Mouse (Mus musculus) layer of hippocampus, adult 18-20 months (tissue): ENCODE results near the gene Sema4d. TPM values are rescaled to one million over a fixed set of nuclear protein-coding genes. Genes with fewer than 3 reads are reported as not detected.

Experiments
- DNase-seq, 2 experiments: peaks; one replicate each; pipeline ENCODE4 v3.0.0; 2022; ENCODE audit warnings: low spot score in 2 of 2
- total RNA-seq, 2 experiments: library from RNA; stranded (reverse); gene quantifications; 2 replicates each; pipeline ENCODE4 v1.2.3; 2021

Gene Sema4d
- total RNA-seq, 2 experiments from 2014 or later, result 78.8 to 79.1 TPM

DNA sequence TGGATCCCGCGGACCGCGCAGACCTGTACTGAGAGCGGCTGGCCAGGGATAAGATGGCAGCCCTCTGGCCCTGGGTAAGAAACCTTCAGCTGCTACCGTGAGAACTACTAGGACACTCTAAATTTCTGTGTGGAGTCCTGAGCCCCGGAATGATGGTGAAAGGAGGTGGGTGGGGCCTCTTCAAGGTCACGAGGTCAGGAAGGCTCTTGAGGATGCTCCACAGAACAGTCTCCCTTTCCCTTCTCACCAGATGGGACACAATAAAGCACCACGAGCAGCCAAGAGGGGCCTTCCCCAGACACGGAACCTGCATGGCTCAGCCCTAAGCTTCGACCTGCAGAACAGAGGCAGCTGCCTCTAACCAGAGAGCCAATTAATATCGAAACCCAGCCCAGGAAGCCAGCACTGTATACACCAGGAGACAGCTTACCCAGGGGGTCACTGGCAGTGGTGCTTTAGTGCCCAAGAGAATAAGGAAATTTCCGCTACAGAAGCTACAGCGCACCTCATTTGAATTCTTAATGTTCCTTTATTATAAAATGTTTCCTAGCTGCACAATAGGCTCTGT, 61.4 kb downstream of the Sema4d start:
- no peak for DNase-seq

DNA sequence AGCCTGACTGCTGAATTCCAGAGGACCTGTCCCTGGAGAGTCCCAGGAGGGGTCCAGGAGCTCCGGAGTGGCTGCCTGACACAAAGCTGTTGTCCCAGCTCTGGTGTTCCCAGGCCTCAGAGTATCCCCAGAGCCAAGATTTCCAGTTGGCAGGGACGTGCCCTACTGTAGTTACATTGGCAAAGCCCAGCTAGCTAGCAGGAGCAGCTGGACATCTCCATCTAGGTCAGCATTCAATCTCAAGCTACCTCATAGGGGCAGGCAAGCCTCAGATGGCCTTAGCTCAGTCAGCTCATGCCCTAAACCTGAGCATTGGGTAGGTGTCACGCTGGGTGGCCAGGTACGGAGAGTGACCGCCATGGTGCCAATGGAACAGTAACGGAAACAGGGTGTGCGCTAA, 62.1 kb downstream of the Sema4d start:
- DNase-seq, result no peak

DNA sequence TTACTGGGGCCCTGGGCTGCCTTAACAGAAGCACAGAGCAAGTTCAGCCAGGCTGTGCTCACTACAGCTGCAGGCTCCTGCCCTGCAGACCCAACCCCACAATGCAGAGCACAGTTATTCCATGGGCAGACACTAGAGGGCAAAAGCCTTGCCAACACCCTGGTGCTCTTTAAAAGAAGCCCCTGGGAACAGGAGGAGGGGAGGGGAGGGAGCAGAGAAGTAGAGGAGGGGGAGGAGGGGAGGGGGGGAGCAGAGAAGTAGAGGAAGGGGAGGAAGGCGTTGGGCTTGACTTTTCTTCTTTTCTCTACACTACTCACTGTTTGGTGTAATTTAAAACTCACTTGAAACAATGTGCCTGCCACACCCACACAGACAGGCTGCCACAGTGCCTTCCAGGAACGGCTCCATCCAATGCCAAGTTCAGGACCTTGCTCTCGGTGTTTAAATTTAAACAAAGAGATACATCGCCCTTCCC, 63.6 kb downstream of the Sema4d start:
- DNase-seq, result no peak

DNA sequence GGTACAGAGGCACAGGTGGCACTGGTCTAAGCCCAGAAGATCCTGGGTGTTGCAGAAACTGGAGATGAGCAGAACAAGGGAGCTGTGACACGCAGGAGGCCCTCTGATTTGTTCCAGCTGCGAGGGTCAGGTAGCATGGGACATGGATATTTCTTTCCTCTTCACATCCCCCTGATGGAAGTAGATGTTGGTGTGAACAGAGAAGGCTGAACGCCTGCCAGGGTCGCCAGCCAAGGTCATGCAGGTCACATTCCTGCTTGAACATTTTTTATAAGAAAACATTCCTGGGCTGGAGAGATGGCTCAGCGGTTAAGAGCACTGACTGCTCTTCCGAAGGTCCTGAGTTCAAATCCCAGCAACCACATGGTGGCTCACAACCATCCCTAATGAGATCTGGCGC, 66.2 kb downstream of the Sema4d start:
- no peak for DNase-seq

DNA sequence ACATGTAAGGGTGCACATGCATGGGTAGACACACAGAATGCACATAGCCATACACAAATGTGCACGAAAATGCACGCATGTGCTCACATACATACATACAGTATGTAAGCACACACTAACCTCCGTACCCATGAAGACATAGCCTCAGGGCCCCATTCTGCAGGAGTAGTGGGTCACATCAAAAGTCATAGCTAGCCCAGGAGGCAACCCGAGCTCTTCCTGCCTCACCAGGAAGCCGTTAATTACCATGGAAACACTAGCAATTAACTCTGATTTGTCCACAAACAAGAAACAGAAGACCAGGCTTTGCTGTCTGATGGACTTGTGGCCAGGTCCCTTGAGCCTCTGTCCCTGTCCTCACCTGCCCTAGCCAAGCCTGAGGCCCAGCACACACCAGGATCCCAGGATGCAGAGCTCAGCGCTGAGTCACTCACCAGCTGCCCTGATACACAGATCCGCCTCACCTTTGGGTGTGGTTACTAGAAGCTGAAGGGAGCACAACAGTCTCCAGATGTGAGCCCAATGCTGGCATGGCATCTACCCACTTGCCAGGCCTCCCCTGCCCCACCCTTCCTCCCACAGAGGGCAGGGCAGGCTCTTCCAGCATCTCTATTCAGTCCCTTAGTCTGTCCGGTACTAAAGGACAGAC, 67.5 kb downstream of the Sema4d start:
- no peak for DNase-seq

DNA sequence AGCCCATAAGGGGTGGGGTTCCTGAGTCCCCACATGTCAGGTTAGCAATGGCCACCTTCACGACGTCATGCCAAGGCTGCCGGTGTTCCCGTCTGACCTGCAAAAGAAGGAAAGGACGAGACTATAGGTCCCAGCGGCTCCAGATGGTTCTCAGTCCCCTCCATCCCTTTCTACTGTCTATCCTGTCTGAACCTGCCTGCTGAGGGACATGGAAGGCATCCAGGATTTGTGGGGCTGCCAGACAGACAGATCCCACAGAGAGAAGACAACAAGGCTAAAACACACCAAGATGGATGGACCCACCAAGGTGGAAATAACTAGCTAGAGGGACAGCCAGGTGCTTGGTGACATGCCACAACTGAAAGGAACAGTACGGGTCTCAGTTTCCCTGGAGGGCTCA, 68.1 kb downstream of the Sema4d start:
- DNase-seq, result no peak

DNA sequence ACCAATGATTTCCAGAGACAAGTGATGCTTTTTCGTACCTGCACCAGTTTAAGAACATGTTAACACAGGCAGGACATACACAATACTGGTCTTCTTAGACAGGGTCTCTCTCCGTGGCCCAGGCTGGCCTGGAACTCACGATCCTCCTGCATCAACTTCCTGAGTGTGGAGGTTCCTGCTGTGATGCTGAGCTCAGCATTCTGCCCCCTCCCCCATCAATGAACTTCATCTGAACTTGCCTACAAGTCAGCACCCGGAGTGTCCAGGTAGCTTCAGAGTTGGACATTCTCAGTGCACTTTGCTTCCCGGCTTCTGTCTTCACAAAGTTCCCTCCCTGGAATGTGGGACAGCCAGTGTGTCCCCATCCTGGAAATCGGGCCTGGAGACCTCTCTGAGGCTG, 69.0 kb downstream of the Sema4d start:
- no peak for DNase-seq

DNA sequence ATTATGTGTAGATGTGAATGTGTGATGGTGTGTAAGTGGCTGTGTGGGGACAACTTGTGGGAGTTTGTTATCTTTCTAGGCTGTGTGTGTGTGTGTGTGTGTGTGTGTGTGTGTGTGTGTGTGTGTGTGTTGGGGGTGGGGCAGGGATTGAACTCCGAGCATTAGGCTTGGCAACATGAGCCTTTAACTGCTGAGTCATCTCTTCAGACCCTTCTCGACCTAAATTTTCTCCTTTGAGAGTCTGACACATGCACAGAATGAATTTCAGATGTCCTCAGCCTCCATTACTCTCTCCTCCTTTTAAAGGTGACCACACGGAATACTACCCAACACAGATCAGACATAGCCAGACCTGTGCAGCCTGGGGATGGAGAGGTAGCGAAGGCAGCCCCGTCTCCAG, 70.4 kb downstream of the Sema4d start:
- DNase-seq, result no peak

DNA sequence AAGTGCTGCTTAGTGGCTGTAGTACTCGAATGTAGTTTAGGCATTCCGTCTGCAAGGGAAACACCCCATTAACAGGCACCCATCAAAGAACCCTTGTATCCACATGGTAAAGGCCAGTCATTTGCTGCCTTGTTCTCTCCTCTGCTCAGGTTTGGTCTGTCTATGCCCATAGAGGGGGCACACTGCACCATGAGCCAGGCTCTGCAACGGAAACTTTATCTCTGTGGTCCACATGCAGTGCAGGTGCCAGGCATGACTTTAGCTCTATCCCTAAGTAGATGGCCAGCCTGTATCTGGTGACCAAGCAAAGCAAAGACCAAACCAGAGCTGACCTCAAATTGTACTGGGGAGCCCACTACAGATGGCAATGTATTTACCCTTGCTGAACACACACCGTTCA, 73.0 kb downstream of the Sema4d start:
- no peak for DNase-seq

DNA sequence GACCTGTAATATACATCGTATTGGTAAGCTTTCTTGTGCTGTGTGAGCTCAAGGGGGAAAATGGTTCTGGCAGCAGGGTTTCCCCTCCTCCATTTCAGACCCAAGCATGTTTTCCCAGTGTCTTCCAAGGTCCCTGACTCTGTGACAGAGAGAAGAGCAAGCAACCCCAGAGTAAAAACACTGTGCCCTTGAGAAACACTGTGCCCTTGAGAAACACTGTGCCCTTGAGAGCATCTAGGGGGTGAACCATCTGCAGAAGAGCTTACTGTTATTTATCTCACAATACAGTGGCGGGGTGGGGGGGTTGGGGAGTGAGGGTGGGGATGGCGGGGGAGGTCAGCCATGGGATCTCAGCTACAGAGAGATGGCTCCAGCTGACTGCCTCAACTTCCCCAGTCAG, 74.3 kb downstream of the Sema4d start:
- DNase-seq, result no peak

DNA sequence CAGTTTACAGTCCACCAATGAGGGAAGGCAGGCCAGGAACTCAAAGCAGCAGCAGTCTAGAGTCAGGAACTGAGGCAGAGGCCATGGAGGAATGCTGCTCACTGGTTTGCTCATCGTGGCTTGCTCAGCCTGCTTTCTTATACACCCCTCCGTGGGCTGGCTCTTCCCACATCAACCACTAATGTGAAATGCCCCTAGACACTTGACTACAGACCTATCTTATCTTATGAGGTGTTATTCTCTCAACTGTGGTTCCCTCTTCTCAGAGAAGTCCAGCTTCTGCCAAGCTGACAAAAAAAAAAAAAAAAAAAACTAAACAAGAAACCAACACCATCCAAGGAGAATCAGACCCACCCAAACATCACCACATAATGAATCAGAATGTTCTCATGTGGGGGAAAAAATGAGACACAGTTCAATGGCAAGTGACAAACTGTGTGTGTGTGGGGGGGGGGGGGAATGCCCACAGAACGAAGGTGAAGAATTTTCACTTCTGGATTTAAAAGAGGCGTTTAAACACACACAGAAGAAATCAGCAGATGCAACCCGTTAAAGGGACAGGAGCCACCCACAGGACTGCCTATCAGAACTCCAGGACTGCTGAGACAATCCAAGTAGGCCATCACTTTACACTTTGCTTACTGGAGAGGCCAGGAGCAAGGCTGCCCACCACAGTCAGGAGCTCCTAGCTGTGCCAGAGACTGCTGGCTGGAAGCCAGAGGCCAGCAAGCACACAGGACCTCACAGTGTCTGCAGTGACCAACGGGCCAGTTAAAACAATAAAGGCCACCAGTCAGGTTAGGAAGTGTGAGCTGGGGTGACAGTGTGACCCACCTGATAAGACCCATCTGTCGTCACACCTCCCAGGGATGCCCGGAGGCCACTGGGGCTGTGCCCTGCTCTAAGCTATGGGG, 76.9 kb downstream of the Sema4d start:
- DNase-seq, result no peak

DNA sequence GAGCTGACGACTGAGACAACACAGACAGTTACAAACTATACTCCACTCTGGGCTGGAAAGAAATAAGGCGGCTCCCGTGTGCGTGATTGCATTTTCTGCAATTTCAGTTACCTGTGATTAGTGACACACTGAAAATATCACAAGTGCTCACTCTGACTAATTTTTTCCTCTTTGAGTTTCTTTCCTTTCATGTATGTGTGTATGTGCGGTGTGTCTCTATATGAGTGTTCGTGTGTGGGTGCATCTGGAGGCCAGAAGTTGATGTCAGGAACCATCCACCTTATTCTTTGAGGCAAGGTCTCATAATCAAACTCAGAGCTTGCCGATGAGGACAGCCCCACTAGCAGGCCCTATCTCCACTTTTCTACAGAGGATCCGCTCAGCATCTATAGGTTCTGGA, 81.5 kb downstream of the Sema4d start:
- DNase-seq, result no peak

DNA sequence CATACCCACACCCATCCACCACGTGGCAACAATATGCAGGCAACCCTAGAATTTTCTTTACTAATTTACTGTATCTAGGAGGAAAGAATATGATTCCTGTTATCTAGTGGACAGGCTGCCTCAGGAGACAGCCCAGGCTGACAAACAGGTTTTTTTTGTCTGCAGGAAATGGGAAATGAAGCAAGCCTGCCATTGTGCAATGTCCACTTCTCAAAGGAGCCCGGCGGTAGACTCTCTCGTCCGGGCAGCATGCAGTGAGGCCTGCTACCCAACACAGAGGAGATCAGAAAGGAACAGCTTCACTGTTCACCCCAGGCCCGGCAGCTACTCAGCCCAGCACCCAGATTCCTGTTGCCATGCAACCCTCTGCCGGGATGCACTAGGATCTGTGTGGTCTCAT, 82.8 kb downstream of the Sema4d start:
- no peak for DNase-seq

DNA sequence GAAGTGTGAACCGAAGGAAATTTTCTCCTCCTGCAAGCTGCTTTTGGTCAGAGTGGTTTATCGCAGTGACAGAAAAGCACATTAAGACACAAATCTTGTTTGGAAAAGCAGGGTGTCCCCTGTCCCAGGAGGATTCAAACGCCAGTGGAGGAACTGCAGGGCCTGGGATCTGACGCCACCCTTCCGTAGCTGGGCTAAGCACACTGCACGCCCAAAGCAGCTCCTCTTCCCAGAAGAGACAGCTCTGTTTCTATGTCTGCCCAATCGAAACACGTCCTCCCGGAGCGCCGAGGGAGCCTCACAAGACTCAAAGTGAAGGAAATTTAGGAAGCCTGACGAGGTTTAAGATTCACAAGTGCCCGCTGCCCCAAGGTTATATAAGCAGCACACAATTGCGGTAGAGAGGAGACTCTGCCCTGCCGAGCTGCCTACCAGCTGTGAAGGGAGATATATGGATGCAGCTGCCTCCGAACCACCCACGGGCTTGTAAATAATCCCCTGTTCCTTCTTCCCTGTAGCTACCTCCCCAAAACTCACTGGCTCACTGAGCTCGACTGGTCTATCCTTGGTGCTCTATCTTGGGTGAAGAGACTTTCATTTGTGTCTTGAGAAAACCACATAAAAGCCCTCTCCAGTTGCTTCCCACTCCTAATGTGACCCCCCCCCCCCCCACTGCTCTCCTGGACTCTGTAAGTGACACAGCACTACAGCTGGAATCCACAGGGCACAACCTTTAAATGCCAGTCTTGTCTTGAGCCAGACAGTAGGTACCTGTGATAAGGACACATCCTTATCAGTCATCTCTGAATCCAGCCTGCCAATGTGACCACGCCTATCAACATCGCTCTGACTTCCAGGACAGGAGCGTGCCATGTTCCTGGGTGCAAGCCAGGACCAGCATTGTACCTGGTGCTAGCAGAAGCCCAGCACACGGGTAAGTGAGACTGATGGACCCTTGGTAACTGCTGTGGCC, 87.4 kb downstream of the Sema4d start:
- DNase-seq, result no peak

DNA sequence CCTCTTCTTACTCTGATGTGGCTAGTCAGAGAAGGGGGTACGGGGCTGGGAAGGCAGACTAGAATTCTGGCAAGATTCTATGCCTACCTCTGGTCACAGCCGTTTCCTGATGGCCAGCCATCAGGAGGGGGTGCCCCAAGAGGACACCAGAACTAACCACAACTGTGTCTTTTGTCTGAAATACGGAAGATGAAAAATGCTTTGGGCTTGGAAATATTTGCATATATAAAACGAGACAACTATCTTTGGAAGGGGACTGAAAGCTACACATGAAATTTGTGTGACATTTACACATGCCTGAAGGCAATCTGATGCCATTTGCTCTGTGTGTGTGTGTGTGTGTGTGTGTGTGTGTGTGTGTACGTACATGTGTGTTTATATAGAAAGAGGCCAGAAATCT, 89.7 kb downstream of the Sema4d start:
- no peak for DNase-seq

DNA sequence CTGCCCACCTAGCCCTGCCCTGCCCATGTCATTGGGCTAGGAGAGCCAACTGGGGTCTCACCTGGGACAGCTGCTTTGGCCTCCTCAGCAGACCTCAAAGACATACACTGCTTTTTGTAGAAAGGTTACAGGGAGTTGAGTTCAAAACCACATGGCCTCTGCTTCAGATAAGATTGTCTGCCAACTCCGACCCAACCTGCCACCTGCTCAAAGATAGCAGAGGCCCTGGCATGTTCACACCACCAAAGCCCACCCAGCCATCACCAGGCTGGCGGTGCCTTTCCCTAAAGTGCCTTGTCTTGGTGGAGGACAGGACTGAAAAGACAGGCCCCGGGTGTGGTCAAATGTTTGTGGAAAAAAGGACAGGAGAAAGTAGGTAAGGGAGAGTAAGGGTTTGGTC, 95.2 kb downstream of the Sema4d start:
- no peak for DNase-seq

DNA sequence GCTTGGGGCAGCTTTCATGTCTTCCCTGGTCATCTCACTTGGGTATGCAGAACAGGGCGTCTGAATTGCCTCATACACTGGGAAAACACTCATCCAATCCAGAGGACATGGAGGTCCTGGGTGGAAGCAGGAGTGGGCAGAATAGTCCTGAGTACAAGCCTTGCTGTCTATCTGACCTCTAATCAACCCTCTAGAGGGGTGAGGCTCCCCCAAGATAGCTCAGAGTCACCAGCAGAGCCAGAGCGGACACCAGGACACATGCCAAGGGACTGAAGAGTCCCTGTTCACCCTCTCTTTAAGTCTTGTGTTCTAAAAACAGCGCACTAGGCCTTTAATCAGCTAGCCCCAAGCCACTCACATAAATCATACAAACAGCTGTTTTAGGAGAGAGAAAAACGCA, 95.7 kb downstream of the Sema4d start:
- no peak for DNase-seq

DNA sequence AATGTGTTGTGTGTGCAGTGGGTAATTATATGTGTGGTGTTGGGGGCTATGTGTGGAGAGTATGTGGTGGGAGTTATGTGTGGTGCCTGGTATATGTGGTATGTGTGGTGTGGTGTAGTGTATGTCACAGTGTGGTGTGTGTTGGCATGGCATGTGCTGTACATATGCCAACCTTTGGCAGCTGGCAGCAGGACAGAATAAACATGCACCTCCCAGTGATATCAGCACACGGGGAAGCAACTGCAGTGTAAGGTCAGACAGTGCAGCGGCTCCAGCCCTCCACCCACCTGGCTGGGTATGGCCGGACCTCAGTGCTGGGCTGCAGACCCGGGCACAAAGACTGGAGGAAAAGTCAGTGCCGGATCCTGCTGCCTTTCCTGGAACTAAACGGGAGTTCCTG, 96.1 kb downstream of the Sema4d start:
- DNase-seq, result no peak

DNA sequence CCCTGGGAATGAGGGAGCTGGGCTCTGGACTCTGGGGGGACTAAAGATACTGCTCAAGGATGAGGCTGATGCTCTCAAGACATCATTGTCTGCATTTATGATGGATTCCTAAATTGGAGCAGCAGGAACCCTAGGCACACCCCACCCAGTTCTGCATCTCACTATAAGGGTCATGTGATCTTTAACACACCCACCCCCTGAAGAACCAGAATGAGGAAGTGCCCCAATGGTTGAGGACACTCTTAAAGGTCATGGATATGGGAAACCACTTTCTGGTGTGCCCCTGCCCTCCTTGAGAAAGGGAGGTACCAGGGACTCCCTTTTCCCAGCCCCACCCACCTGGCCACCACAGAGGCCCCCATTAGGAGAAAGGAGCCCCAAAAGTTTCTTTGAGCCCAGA, 97.1 kb downstream of the Sema4d start:
- DNase-seq, result no peak

DNA sequence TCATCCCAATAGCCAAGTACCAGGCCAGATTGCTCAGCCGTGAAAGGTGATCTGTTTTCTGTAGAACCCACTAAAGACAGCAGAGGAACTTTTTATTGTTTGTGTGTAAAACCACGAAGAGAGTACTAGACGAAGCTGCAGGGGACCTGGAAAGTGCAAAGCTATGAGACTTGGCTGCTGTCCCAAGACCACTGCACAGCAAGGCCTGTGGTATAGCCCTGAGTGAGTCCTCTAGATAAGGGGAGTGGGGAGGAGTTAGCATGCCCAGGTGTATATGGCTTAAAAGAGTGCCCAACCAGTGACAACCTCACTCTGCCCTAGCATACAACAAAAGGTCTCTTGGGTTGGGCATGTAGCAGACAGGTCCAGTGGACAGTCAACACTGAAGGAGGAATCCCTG, 104.9 kb downstream of the Sema4d start:
- DNase-seq, result no peak

DNA sequence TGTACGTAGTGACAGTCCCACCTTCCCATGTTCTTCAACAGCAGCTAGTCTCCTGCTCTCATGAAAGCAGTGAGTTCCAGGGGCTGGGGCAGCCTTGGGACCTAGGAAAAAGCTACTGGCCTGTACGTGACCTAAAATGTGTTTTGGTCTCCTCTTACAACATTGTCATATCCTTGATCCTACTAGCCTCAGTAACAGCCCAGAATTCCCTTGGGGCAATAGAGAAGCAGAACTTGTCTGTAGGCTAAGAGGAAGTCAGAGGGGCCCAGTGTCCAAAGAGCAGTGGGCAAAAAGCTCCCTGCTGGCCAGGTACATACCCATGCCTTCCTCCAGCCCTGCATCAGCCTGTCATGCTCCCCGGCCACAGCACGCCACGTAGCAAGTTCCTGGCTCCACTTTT, 106.6 kb downstream of the Sema4d start:
- DNase-seq, result no peak
